Mouse (Mus musculus): ENCODE measurements around the gene Myf5. TPM values are rescaled to one million over a fixed set of nuclear protein-coding genes. Genes with fewer than 3 reads are reported as not detected.

Gene Myf5
- polyA plus RNA-seq, 2 experiments, result 9.0 to 24.4 TPM

GRCm38 (mm10) chr10:107442781-107443180 is 43.2 kb downstream of the Myf5 start:
- Histone ChIP-seq H3K9me3 (ENCODE audit: control insufficient read depth, low read length) (no peaks in the 10 kb centered on the region), H3K27me3 (ENCODE audit: control insufficient read depth, insufficient read depth, low read length) (no peaks in the 10 kb centered on the region), H3K9ac (ENCODE audit: low read depth, low read length, severe bottlenecking) (no peak overlapping the region), H3K36me3 (ENCODE audit: control insufficient read depth, insufficient read depth, low read length) (no peaks in the 10 kb centered on the region), H3K4me1 (ENCODE audit: control insufficient read depth, insufficient read depth, low read length) (no peaks in the 10 kb centered on the region), H3K27ac (replicated peaks; ENCODE audit: low read depth, low read length) (no peak overlapping the region), H3K4me2 (replicated peaks; ENCODE audit: low read depth, low read length, severe bottlenecking) (no peak overlapping the region), H3K4me3 (replicated peaks; ENCODE audit: low read length) (no peak overlapping the region)
- 9% methylated on average over 4 of the region's 4 CpGs for WGBS
- TF ChIP-seq POLR2A (IDR thresholded peaks at IDR 0.05; ENCODE audit: borderline replicate concordance, extremely low read depth, insufficient read depth, insufficient read length), result no peak
- ATAC-seq (ENCODE audit: low FRiP score, low read depth), result no peak
- peak; percentile 49 for DNase-seq (ENCODE audit: low spot score)

DNA sequence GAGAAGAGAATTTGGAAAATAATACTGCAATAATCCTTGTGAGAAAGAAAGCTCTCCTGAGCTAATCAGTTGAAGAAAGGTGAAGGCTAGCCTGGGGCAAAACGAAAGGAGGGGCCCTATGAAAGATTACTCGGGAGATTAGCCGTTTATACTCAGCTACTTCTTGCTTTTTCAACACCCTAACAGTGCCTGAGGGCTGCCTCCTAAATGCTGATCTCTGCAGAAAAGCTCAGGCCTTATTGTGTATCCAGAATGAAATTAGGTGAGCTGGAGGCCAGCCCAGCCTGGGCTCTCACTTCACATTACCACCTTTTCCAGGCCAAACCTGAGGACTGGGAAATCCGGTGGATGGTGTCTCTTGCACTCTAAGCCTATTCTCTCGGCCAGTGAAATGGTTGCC is 49.0 kb downstream of the Myf5 start:
- no peak overlapping the region for H3K4me3 ChIP-seq (replicated peaks; ENCODE audit: low read length)
- DNase-seq (ENCODE audit: low spot score) (no peak), ATAC-seq (ENCODE audit: low FRiP score, low read depth) (no peak)
- no peaks in the 10 kb centered on the region for H3K9me3 ChIP-seq (ENCODE audit: control insufficient read depth, low read length)
- no peaks in the 10 kb centered on the region for H3K4me1 ChIP-seq (ENCODE audit: control insufficient read depth, insufficient read depth, low read length)
- no peaks in the 10 kb centered on the region for H3K27me3 ChIP-seq (ENCODE audit: control insufficient read depth, insufficient read depth, low read length)
- no peak for TF ChIP-seq POLR2A (IDR thresholded peaks at IDR 0.05; ENCODE audit: borderline replicate concordance, extremely low read depth, insufficient read depth, insufficient read length)
- no peak overlapping the region for H3K9ac ChIP-seq (ENCODE audit: low read depth, low read length, severe bottlenecking)
- H3K27ac ChIP-seq (replicated peaks; ENCODE audit: low read depth, low read length), result no peak overlapping the region
- WGBS, result 53% methylated on average over 5 of the region's 5 CpGs
- no peaks in the 10 kb centered on the region for H3K36me3 ChIP-seq (ENCODE audit: control insufficient read depth, insufficient read depth, low read length)
- no peak overlapping the region for H3K4me2 ChIP-seq (replicated peaks; ENCODE audit: low read depth, low read length, severe bottlenecking)

Small RNA genes within 50 kb of the gene (microRNA-seq; reads per million reads assigned to microRNA genes)
- gene Gm44403, result not detected

Other genes with a start within 250 kb of the Myf5 start
- 2.1 and 2.6 TPM in 2 replicates for gene Lin7a, start 214.4 kb downstream of the Myf5 start, polyA plus RNA-seq (2012; rRNA removed)
- gene Lin7a, start 214.4 kb downstream of the Myf5 start, polyA plus RNA-seq (2014; fragmentation: Nextera tagmentation; extraction: Ambion mirVana), result 4.7 and 5.2 TPM in 2 replicates
- gene Myf6, start 8.6 kb upstream of the Myf5 start, polyA plus RNA-seq (2012; rRNA removed), result 3.1 and 4.1 TPM in 2 replicates
- 4.8 and 6.7 TPM in 2 replicates for gene Myf6, start 8.6 kb upstream of the Myf5 start, polyA plus RNA-seq (2014; fragmentation: Nextera tagmentation; extraction: Ambion mirVana)
- 0.62 and 0.63 TPM in 2 replicates for gene Ptprq, start 233.9 kb upstream of the Myf5 start, polyA plus RNA-seq (2012; rRNA removed)
- gene Ptprq, start 233.9 kb upstream of the Myf5 start, polyA plus RNA-seq (2014; fragmentation: Nextera tagmentation; extraction: Ambion mirVana), result 0.23 TPM in 2 replicates